Mouse (Mus musculus) left cerebral cortex, postnatal 25 days (tissue): ENCODE measurements at regions not wholly inside any gene's neighbourhood (a gene's known extent, or its start where the extent isn't known, plus 50 kb on each side); places are given as distances from the start of the nearest gene placed in this dataset.
"Not testable (repeated sequence)": the region's sequence is repeated elsewhere in the genome, so short reads cannot be mapped to it uniquely, and the experiment has no call there.

ENCODE experiments used
- DNase-seq, 2 experiments: peaks; one replicate each; pipeline ENCODE4 v3.0.0; 2022; ENCODE audit warnings: low spot score in 2 of 2, mixed read lengths in 1 of 2
- intact Hi-C: fragments of 180-260 bp; cut with DNase I; formaldehyde crosslinking; loops from one replicate; pipeline ENCODE4 v1.15.1; 2025

GRCm38 (mm10) chr4:29820141-29820540, 1007.2 kb downstream of the Epha7 start:
- intact Hi-C loops, result no loop called here
- no peak for DNase-seq

GRCm38 (mm10) chr4:29830727-29831126, 1017.8 kb downstream of the Epha7 start:
- DNase-seq, intact Hi-C loops: not testable (repeated sequence)

- intact Hi-C loops, result no loop called here
- DNase-seq, result peak in 1 of 2 experiments; percentile 2
These were observed 1019.8 kb downstream of the Epha7 start for GRCm38 (mm10) chr4:29832774-29833173.

GRCm38 (mm10) chr4:29856616-29857015, 1043.7 kb downstream of the Epha7 start:
- DNase-seq, result peak in 1 of 2 experiments; percentile 5
- intact Hi-C loops, result no loop called here
